Mouse (Mus musculus): Measurements from ENCODE around the gene Nfkbiz.

DNA sequence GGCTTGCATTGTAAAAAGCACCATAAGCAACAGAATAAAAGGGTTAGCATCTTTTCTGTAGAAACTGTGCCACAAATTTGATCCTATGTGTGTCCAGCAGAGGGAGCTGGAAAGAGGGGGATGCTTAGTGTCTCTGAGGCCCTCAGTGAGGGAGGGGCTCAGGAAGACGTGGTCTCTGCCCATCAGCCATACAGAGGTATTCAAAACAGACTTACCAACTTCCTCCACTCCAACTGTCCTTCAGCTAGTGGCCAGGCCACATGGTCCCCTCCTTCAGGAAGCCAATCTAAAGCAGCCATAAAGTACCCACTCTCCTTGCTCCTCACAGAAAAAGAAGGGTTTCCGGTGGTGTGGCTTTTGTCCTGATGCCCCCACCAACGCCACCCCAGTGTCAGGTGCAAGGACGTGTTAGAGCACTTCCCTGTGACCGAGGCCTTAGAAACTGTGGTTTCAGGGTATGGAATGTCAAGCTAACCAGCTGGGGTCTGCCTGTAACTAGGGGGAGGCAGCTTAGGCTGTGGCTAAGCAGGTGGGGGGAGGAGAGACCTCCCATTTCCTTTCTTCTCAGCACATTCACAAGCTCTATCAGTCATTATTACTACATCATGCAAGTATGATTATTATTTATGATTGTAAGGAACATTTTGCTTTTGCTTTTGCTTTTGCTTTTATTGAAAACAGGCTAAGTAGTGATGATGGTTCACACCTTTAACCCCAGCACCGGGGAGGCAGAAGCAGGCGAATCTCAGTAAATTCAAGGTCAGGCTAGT lies 49.3 kb upstream of the Nfkbiz start:
- TF ChIP-seq CTCF (IDR thresholded peaks at IDR 0.05; ENCODE audit: borderline replicate concordance, insufficient read depth, low read depth, low read length) (peak; percentile 36; the same call in 1 of the 2 replicates), POLR2A (IDR thresholded peaks at IDR 0.05; ENCODE audit: borderline replicate concordance, insufficient read depth, low read length) (no peak)

All from cerebellum, adult 2 months (tissue).